Mouse (Mus musculus): ENCODE measurements at regions not wholly inside any gene's neighbourhood (a gene's known extent, or its start where the extent isn't known, plus 50 kb on each side); places are given as distances from the start of the nearest gene placed in this dataset.

- TF ChIP-seq EP300 (IDR thresholded peaks at IDR 0.05; ENCODE audit: insufficient read depth, low read depth, low read length), result no peak
- TF ChIP-seq POLR2A (IDR thresholded peaks at IDR 0.05; ENCODE audit: insufficient read depth, low read length), result no peak
- no peak for TF ChIP-seq CTCF (IDR thresholded peaks at IDR 0.05; ENCODE audit: low read depth, low read length)
- no peak overlapping the region for H3K4me3 ChIP-seq (ENCODE audit: low read depth, low read length)
- H3K36me3 ChIP-seq (ENCODE audit: control insufficient read depth, insufficient read depth, low read length, poor library complexity, severe bottlenecking), result no peaks in the 10 kb centered on the region
- no peaks in the 10 kb centered on the region; the same call in 1 of the 2 replicates for H3K27me3 ChIP-seq (ENCODE audit: control insufficient read depth, insufficient read depth, low read length, poor library complexity, severe bottlenecking)
- H3K27ac ChIP-seq (ENCODE audit: insufficient read depth, low read length), result no peak overlapping the region
- no peaks in the 10 kb centered on the region for H3K9me3 ChIP-seq (replicated peaks; ENCODE audit: control insufficient read depth, insufficient read depth, low read length, poor library complexity, severe bottlenecking)
- no peaks in the 10 kb centered on the region for H3K4me1 ChIP-seq (ENCODE audit: control insufficient read depth, insufficient read depth, low read length)
- H3K9ac ChIP-seq (ENCODE audit: low read depth, poor library complexity, severe bottlenecking), result no peak overlapping the region
These were observed 214.7 kb downstream of the Agtpbp1 start for GRCm38 (mm10) chr13:59370141-59370816.

- H3K27me3 ChIP-seq (ENCODE audit: control insufficient read depth, insufficient read depth, low read length, poor library complexity, severe bottlenecking), result no peaks in the 10 kb centered on the region; the same call in 1 of the 2 replicates
- H3K4me1 ChIP-seq (ENCODE audit: control insufficient read depth, insufficient read depth, low read length), result no peaks in the 10 kb centered on the region
- H3K36me3 ChIP-seq (ENCODE audit: control insufficient read depth, insufficient read depth, low read length, poor library complexity, severe bottlenecking), result no peaks in the 10 kb centered on the region
- no peak overlapping the region for H3K27ac ChIP-seq (ENCODE audit: insufficient read depth, low read length)
- H3K4me3 ChIP-seq (ENCODE audit: low read depth, low read length), result no peak overlapping the region
- no peaks in the 10 kb centered on the region for H3K9me3 ChIP-seq (replicated peaks; ENCODE audit: control insufficient read depth, insufficient read depth, low read length, poor library complexity, severe bottlenecking)
- TF ChIP-seq POLR2A (IDR thresholded peaks at IDR 0.05; ENCODE audit: insufficient read depth, low read length) (no peak), CTCF (IDR thresholded peaks at IDR 0.05; ENCODE audit: low read depth, low read length) (no peak), EP300 (IDR thresholded peaks at IDR 0.05; ENCODE audit: insufficient read depth, low read depth, low read length) (no peak)
- H3K9ac ChIP-seq (ENCODE audit: low read depth, poor library complexity, severe bottlenecking), result no peak overlapping the region
These were observed 216.2 kb downstream of the Agtpbp1 start for GRCm38 (mm10) chr13:59368550-59369449.

DNA sequence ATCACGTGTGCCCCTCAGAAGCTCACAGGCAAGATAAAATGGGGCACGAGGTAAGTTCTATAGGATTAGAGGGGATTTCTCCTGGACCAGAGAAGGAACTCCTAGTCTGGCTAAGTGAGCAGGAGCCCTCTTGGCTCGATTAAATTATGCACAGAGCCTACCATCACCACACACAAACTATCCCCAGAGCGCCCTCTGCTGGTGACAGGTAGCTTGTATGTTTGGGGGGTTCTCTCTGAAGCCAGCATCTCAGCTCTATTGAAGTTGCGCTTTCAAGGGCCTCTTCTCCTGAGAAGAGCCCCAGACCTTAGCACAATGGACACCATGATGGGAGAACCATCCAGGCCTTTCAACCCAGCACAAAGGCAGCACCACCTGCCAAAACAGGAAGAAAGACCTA, 219.6 kb downstream of the Agtpbp1 start:
- Histone ChIP-seq H3K4me3 (ENCODE audit: low read depth, low read length) (no peak overlapping the region), H3K9me3 (replicated peaks; ENCODE audit: control insufficient read depth, insufficient read depth, low read length, poor library complexity, severe bottlenecking) (no peaks in the 10 kb centered on the region), H3K9ac (ENCODE audit: low read depth, poor library complexity, severe bottlenecking) (no peak overlapping the region), H3K27me3 (ENCODE audit: control insufficient read depth, insufficient read depth, low read length, poor library complexity, severe bottlenecking) (no peaks in the 10 kb centered on the region), H3K27ac (ENCODE audit: insufficient read depth, low read length) (no peak overlapping the region), H3K4me1 (ENCODE audit: control insufficient read depth, insufficient read depth, low read length) (no peaks in the 10 kb centered on the region), H3K36me3 (ENCODE audit: control insufficient read depth, insufficient read depth, low read length, poor library complexity, severe bottlenecking) (no peaks in the 10 kb centered on the region)
- TF ChIP-seq EP300 (IDR thresholded peaks at IDR 0.05; ENCODE audit: insufficient read depth, low read depth, low read length), result no peak
- peak; percentile 66 for TF ChIP-seq CTCF (IDR thresholded peaks at IDR 0.05; ENCODE audit: low read depth, low read length)
- TF ChIP-seq POLR2A (IDR thresholded peaks at IDR 0.05; ENCODE audit: insufficient read depth, low read length), result no peak

GRCm38 (mm10) chr13:59363428-59363827, 221.6 kb downstream of the Agtpbp1 start:
- Histone ChIP-seq H3K4me1 (ENCODE audit: control insufficient read depth, insufficient read depth, low read length) (no peaks in the 10 kb centered on the region), H3K9ac (ENCODE audit: low read depth, poor library complexity, severe bottlenecking) (no peak overlapping the region), H3K27me3 (ENCODE audit: control insufficient read depth, insufficient read depth, low read length, poor library complexity, severe bottlenecking) (no peaks in the 10 kb centered on the region), H3K27ac (ENCODE audit: insufficient read depth, low read length) (no peak overlapping the region), H3K9me3 (replicated peaks; ENCODE audit: control insufficient read depth, insufficient read depth, low read length, poor library complexity, severe bottlenecking) (no peaks in the 10 kb centered on the region; the same call in 1 of the 2 replicates), H3K36me3 (ENCODE audit: control insufficient read depth, insufficient read depth, low read length, poor library complexity, severe bottlenecking) (no peaks in the 10 kb centered on the region), H3K4me3 (ENCODE audit: low read depth, low read length) (no peak overlapping the region)
- TF ChIP-seq EP300 (IDR thresholded peaks at IDR 0.05; ENCODE audit: insufficient read depth, low read depth, low read length) (no peak), POLR2A (IDR thresholded peaks at IDR 0.05; ENCODE audit: insufficient read depth, low read length) (no peak), CTCF (IDR thresholded peaks at IDR 0.05; ENCODE audit: low read depth, low read length) (peak; percentile 27)

- no peaks in the 10 kb centered on the region for H3K27me3 ChIP-seq (ENCODE audit: control insufficient read depth, insufficient read depth, low read length, poor library complexity, severe bottlenecking)
- no peak overlapping the region for H3K4me3 ChIP-seq (ENCODE audit: low read depth, low read length)
- no peak overlapping the region for H3K27ac ChIP-seq (ENCODE audit: insufficient read depth, low read length)
- H3K36me3 ChIP-seq (ENCODE audit: control insufficient read depth, insufficient read depth, low read length, poor library complexity, severe bottlenecking), result no peaks in the 10 kb centered on the region
- H3K9me3 ChIP-seq (replicated peaks; ENCODE audit: control insufficient read depth, insufficient read depth, low read length, poor library complexity, severe bottlenecking), result no peaks in the 10 kb centered on the region; the same call in 1 of the 2 replicates
- H3K4me1 ChIP-seq (ENCODE audit: control insufficient read depth, insufficient read depth, low read length), result no peaks in the 10 kb centered on the region
- no peak overlapping the region for H3K9ac ChIP-seq (ENCODE audit: low read depth, poor library complexity, severe bottlenecking)
- TF ChIP-seq EP300 (IDR thresholded peaks at IDR 0.05; ENCODE audit: insufficient read depth, low read depth, low read length), result no peak
- TF ChIP-seq CTCF (IDR thresholded peaks at IDR 0.05; ENCODE audit: low read depth, low read length), result no peak
- TF ChIP-seq POLR2A (IDR thresholded peaks at IDR 0.05; ENCODE audit: insufficient read depth, low read length), result no peak
These were observed 223.7 kb downstream of the Agtpbp1 start for GRCm38 (mm10) chr13:59361323-59361722.
